Mouse (Mus musculus) midbrain, postnatal 0 days (tissue): ENCODE results near the gene Yy1. TPM values are rescaled to one million over a fixed set of nuclear protein-coding genes. Genes with fewer than 3 reads are reported as not detected.

Experiments used
- ATAC-seq: fragments of 200-750 bp; cut with Nextera tagmentation; 2 replicates; pipeline ENCODE4 v1.8.0; 2017; ENCODE audit warnings: moderate number of reproducible peaks, mild to moderate bottlenecking, moderate TSS enrichment, moderate library complexity; ENCODE audit not compliant: low FRiP score
- DNase-seq: peaks from one replicate; pipeline ENCODE4 v3.0.0-alpha.2; 2015; ENCODE audit warnings: low spot score
- H3K27ac ChIP-seq: fragments of 300-500 bp; sonication (generic); 2 replicates; pipeline ENCODE4 v1.5.1; 2014; ENCODE audit warnings: low read depth, mild to moderate bottlenecking, low read length, mixed read lengths
- H3K27me3 ChIP-seq: fragments of 300-500 bp; sonication (generic); 2 replicates; pipeline ENCODE4 v1.6.1; 2014; ENCODE audit warnings: low read length, control low read depth, mixed read lengths; ENCODE audit not compliant: insufficient read depth
- H3K36me3 ChIP-seq: fragments of 300-500 bp; sonication (generic); 2 replicates; pipeline ENCODE4 v1.6.1; 2014; ENCODE audit warnings: low read length, control low read depth, mixed read lengths; ENCODE audit not compliant: insufficient read depth
- H3K4me1 ChIP-seq: fragments of 300-500 bp; sonication (generic); 2 replicates; pipeline ENCODE4 v1.6.1; 2014; ENCODE audit warnings: mild to moderate bottlenecking, control low read depth, antibody characterized with exemption, low read length, mixed read lengths; ENCODE audit not compliant: insufficient read depth
- H3K4me2 ChIP-seq: fragments of 300-500 bp; sonication (generic); 2 replicates; pipeline ENCODE4 v1.6.1; 2014; ENCODE audit warnings: low read depth, mild to moderate bottlenecking, low read length, mixed read lengths; ENCODE audit not compliant: poor library complexity, severe bottlenecking
- H3K4me3 ChIP-seq: fragments of 300-500 bp; sonication (generic); 2 replicates; pipeline ENCODE4 v1.5.1; 2014; ENCODE audit warnings: low read depth, mild to moderate bottlenecking, low read length, moderate library complexity
- H3K9ac ChIP-seq: fragments of 300-500 bp; sonication (generic); replicated peaks from 2 replicates; pipeline ENCODE4 v1.6.1; 2014; ENCODE audit warnings: mild to moderate bottlenecking, low read length, moderate library complexity, mixed read lengths; ENCODE audit not compliant: poor library complexity, severe bottlenecking
- H3K9me3 ChIP-seq: fragments of 300-500 bp; sonication (generic); 2 replicates; pipeline ENCODE4 v1.6.1; 2016; ENCODE audit warnings: low read length, control low read depth
- CTCF ChIP-seq: IDR thresholded peaks from 2 replicates; pipeline ENCODE4 v1.5.1; 2016; ENCODE audit warnings: antibody characterized with exemption, mild to moderate bottlenecking
- WGBS: fragments of 180-500 bp; shearing (Covaris S2); extraction: QIAGEN DNeasy Blood & Tissue Kit; methylation state at CpG from one replicate; pipeline ENCODE4 v1.1.7; 2014; 5-methylcytosine and 5-hydroxymethylcytosine counted together
- polyA plus RNA-seq: library from polyadenylated mRNA; unstranded; fragments of >200 nt; fragmentation: Nextera tagmentation; extraction: Ambion mirVana; gene quantifications from 2 replicates; pipeline ENCODE4 v1.2.1, GENCODE M21; 2015
- total RNA-seq: library from RNA; depleted of rRNA; stranded (reverse); fragments of >200 nt; gene quantifications from 2 replicates; pipeline ENCODE4 v1.2.3, GENCODE M21; 2014

Yy1 gene
- total and polyA plus RNA-seq, 2 experiments from 2014 or later: 9.2 to 38.3 TPM

DNA sequence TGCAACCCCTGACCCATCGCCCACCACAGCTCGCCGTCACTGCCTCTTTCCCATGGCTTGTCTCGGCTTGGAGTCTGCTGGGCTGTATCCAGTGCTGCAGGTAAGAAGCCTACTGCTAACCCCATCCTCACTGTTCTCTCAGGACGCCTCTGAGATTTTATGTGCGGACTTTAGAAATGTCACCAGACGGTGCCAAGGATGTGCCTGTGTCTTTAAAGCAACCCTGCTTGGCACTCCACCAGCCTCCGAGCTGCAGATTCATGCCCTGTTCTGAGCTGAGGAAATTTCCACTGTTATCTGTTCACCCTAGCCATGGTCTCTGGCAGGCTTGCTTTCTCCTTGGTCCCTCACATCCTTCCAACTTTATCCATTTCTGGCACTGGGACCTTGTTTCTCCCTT, 40.1 kb downstream of the Yy1 start:
- H3K4me1 ChIP-seq: peaks cover 22% of the 10 kb centered on the region
- no peaks in the 10 kb centered on the region for H3K9me3 ChIP-seq
- DNase-seq (no peak), ATAC-seq (no peak)
- WGBS: 78% methylated on average over 8 of the region's 8 CpGs
- H3K4me2 ChIP-seq: no peak overlapping the region
- H3K36me3 ChIP-seq: no peaks in the 10 kb centered on the region; the same call in 1 of the 2 replicates
- H3K4me3 ChIP-seq: no peak overlapping the region
- H3K27ac ChIP-seq: no peak overlapping the region
- no peaks in the 10 kb centered on the region for H3K27me3 ChIP-seq
- no peak for TF ChIP-seq CTCF
- no peak overlapping the region for H3K9ac ChIP-seq

DNA sequence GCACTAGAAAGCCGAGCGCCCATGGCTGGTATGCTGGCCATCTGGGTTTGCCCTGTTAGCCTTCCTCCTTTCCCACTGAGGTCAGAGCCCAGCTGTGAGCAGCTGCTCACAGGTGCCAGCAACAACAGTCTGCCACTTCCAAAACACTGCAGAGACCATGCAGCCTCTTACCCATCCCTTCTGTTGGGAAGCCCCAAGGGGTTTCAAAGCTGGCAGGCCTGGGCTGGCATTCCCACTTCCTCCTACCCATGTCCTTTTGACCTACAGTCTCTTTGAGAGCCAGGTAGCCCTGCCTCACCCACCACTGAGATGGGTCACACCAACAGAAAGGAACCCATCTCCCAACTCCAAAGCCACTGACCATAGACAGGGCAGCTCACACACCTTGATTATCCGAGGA, 40.6 kb downstream of the Yy1 start:
- H3K9me3 ChIP-seq: no peaks in the 10 kb centered on the region
- no peaks in the 10 kb centered on the region; the same call in 1 of the 2 replicates for H3K36me3 ChIP-seq
- no peaks in the 10 kb centered on the region for H3K27me3 ChIP-seq
- 92% methylated on average over 3 of the region's 3 CpGs for WGBS
- no peak overlapping the region for H3K9ac ChIP-seq
- peaks cover 24% of the 10 kb centered on the region for H3K4me1 ChIP-seq
- TF ChIP-seq CTCF: no peak
- H3K4me3 ChIP-seq: no peak overlapping the region
- ATAC-seq (no peak), DNase-seq (no peak)
- no peak overlapping the region for H3K4me2 ChIP-seq
- no peak overlapping the region for H3K27ac ChIP-seq

DNA sequence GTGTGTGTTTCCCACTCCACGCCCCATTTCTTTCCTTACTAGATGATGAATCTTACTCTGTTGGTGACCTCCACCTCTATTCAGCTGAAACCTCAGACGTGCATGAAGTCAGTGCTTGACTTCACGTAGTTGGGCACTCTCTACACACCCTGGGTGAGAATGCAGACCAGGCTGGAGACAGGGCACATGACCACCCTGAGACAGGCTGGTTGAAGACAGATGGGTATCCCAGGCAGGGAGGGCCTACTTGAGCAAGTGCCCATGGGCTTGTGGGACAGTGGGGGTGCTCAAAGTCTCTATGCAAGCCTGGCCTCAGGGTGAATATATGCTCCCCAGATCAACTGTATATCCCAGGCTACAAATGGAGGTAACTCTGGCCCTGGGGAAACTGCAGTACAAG, 41.6 kb downstream of the Yy1 start:
- ATAC-seq (no peak), DNase-seq (no peak)
- peak overlapping the region; percentile 69; the same call in 1 of the 2 replicates for H3K4me3 ChIP-seq
- no peak for TF ChIP-seq CTCF
- no peaks in the 10 kb centered on the region for H3K9me3 ChIP-seq
- peak overlapping the region; percentile 71 for H3K4me2 ChIP-seq
- no peaks in the 10 kb centered on the region; the same call in 1 of the 2 replicates for H3K36me3 ChIP-seq
- WGBS: 91% methylated on average over 3 of the region's 3 CpGs
- H3K4me1 ChIP-seq: peaks cover 24% of the 10 kb centered on the region
- H3K9ac ChIP-seq: 0 out of 2 replicates have a peak overlapping the region, but pooled peaks have one; percentile 72
- H3K27ac ChIP-seq: no peak overlapping the region
- no peaks in the 10 kb centered on the region for H3K27me3 ChIP-seq

DNA sequence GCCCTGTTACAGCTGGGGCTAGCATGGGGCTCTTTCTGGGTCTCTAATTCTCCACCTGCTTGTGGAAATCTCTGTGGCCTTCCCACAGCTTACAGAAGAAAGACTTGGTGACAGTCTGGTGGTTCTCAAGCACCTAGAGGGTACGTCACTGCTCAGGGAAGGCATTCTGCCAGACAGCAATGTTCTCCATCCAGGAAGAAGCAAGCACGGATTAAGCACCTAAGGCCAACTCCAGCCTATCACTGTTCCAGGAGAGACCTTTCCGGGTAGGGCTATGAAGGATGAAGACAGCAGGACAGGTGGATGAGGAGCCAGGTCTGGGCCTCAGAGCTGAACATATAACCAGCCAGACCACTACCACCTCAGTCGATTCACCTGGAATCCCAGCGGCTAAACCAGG, 42.0 kb downstream of the Yy1 start:
- peak overlapping the region; percentile 71 for H3K4me2 ChIP-seq
- WGBS: 42% methylated on average over 5 of the region's 5 CpGs
- H3K27me3 ChIP-seq: no peaks in the 10 kb centered on the region
- no peaks in the 10 kb centered on the region for H3K9me3 ChIP-seq
- H3K9ac ChIP-seq: peak overlapping the region; percentile 72; the same call in 1 of the 2 replicates
- no peak for TF ChIP-seq CTCF
- no peaks in the 10 kb centered on the region; the same call in 1 of the 2 replicates for H3K36me3 ChIP-seq
- no peak overlapping the region for H3K27ac ChIP-seq
- DNase-seq: no peak
- peak overlapping the region; percentile 69 for H3K4me3 ChIP-seq
- ATAC-seq: no peak
- peaks cover 24% of the 10 kb centered on the region for H3K4me1 ChIP-seq

DNA sequence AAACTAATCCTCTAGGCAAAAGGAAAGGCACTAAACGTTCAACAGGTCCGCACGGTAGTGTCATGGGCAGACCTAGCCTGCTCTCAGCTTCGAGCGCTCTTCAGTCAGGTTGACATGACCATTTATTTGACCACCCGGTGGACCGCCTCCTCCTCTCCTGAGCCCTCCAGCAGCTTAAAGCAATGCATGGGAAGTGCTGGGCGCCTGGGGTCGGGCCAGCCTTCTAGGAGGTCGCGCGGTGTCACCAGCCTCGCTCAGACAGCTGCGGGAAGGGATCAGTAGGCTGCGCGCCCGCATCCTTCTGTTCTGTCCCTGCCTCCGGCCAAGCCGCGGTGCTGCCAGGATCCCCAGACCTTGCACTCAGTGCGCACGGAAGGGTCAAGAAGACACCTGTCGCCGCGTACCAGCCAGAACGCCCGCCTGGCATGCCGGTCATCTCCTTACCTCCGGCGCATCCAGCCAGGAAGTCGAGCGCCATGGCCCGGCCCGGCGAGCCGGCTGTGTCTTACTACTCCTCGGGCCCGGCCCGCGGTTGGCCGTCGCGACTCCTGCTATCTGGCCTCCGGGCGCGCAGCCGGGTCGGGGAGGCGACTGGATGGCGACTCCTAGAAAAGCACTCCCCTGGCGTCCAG, 42.6 kb downstream of the Yy1 start:
- ATAC-seq (peak; percentile 25), DNase-seq (no peak)
- H3K4me1 ChIP-seq: peaks cover 24% of the 10 kb centered on the region
- H3K4me3 ChIP-seq: peak overlapping the region; percentile 69
- H3K9ac ChIP-seq: peak overlapping the region; percentile 72
- peak overlapping the region; percentile 43; the same call in 1 of the 2 replicates for H3K27ac ChIP-seq
- no peaks in the 10 kb centered on the region; the same call in 1 of the 2 replicates for H3K36me3 ChIP-seq
- TF ChIP-seq CTCF: no peak
- WGBS: 3% methylated on average over 51 of the region's 51 CpGs
- H3K27me3 ChIP-seq: no peaks in the 10 kb centered on the region
- peak overlapping the region; percentile 71 for H3K4me2 ChIP-seq
- no peaks in the 10 kb centered on the region for H3K9me3 ChIP-seq

DNA sequence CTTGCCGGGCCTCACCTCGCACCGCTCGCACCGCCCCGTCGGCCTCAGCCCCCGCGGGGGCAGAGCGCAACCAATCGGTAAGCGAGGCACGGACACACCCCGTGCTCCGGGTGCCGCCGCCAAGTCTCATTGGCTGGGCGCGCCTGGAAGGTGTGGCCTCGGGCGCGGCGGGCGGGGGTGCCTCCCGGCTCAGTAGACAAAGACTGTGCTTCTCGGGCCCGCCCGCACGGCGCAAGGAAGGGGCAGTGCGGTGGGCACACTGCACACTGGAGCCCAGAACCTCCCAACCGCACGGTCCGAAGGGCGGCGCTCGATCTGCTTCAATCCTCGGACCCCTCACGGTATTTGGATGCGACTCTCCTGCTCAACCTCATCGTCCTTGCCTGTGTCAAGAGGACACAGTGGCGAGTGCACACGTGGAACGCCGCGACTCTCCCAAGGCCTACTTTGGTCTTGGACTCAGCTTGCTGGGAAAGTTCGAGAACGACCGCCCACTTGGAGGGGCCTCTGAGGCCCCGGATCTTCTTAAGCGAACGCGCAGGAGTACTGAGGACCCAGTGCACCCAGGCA, 43.2 kb downstream of the Yy1 start, which contains the start of the genes Slc25a29 and Slc25a47:
Gene Slc25a29, minus strand, starts transcription at position 44 of the 570 bp plus-strand sequence.
Gene Slc25a47, plus strand, starts transcription at position 207 of the 570 bp plus-strand sequence.
- DNase-seq (peak; percentile 97), ATAC-seq (peak; percentile 98)
- Histone ChIP-seq H3K27ac (peak within 1 kb of the TSS; percentile 69), H3K9me3 (no peaks in the 10 kb centered on the region), H3K4me3 (peak within 1 kb of the TSS; percentile 69), H3K27me3 (no peaks in the 10 kb centered on the region), H3K4me2 (peak within 1 kb of the TSS; percentile 71), H3K4me1 (peaks cover 24% of the 10 kb centered on the region), H3K36me3 (no peaks in the 10 kb centered on the region; the same call in 1 of the 2 replicates), H3K9ac (peak within 1 kb of the TSS; percentile 72)
- WGBS: under 1% methylated on average over 38 of the region's 53 CpGs
- TF ChIP-seq CTCF: peak; percentile 14; the same call in 1 of the 2 replicates
